Mouse (Mus musculus) E14TG2a.4 (cell line): ENCODE measurements around the gene Iltifb.

ENCODE experiments used
- CTCF ChIP-seq: conservative IDR thresholded peaks from 2 replicates; pipeline ENCODE4 v1.5.1; 2014; ENCODE audit warnings: low read length
- NANOG ChIP-seq: IDR thresholded peaks from 2 replicates; pipeline ENCODE4 v1.6.1; 2014; ENCODE audit warnings: borderline replicate concordance, low read length, mixed read lengths
- POU5F1 ChIP-seq: IDR thresholded peaks from 2 replicates; pipeline ENCODE4 v1.6.1; 2014; ENCODE audit warnings: low read length, borderline replicate concordance

DNA sequence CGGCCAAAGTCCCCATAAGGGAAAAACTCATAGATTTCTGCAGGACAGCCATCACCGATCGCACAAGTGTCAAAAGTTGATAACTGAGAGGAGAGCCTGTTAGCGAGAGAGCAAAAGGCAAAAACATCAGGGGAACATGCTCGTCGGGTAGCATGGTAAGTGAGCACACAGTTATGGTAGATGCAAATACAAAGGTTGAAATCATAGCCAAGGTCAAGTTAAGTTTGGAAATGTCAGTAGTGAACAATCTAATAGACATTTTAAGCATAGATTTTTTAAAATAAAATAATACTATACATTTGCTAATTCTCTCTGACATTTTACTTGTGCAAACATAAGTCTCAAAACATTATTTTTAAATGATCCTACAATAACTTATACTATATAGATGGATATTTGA lies at the start of gene Iltifb:
- TF ChIP-seq CTCF (no peak), POU5F1 (no peak), NANOG (no peak)
